Mouse (Mus musculus) lung, postnatal 0 days (tissue): ENCODE measurements at regions not wholly inside any gene's neighbourhood (a gene's known extent, or its start where the extent isn't known, plus 50 kb on each side); places are given as distances from the start of the nearest gene placed in this dataset.

ENCODE experiments used
- ATAC-seq: fragments of 200-750 bp; cut with Nextera tagmentation; 2 replicates; pipeline ENCODE4 v1.8.0; 2017; ENCODE audit warnings: moderate library complexity
- DNase-seq: peaks from one replicate; pipeline ENCODE4 v3.0.0-alpha.2; 2016; ENCODE audit warnings: low spot score
- H3K27ac ChIP-seq: fragments of 300-500 bp; sonication (generic); 2 replicates; pipeline ENCODE4 v1.5.1; 2014; ENCODE audit warnings: antibody characterized with exemption, mild to moderate bottlenecking, low read length, mixed read lengths
- H3K27me3 ChIP-seq: fragments of 300-500 bp; sonication (generic); replicated peaks from 2 replicates; pipeline ENCODE4 v1.6.1; 2014; ENCODE audit warnings: low read length, mixed read lengths; ENCODE audit not compliant: insufficient read depth
- H3K36me3 ChIP-seq: fragments of 300-500 bp; sonication (generic); 2 replicates; pipeline ENCODE4 v1.6.1; 2014; ENCODE audit warnings: low read length, mixed read lengths; ENCODE audit not compliant: insufficient read depth
- H3K4me1 ChIP-seq: fragments of 300-500 bp; sonication (generic); 2 replicates; pipeline ENCODE4 v1.6.1; 2014; ENCODE audit warnings: antibody characterized with exemption, low read depth, low read length, mixed read lengths; ENCODE audit not compliant: insufficient read depth
- H3K4me2 ChIP-seq: fragments of 300-500 bp; sonication (generic); replicated peaks from 2 replicates; pipeline ENCODE4 v1.6.1; 2014; ENCODE audit warnings: low read depth, mild to moderate bottlenecking, low read length, moderate library complexity, mixed read lengths
- H3K4me3 ChIP-seq: fragments of 300-500 bp; sonication (generic); 2 replicates; pipeline ENCODE4 v1.5.1; 2014; ENCODE audit warnings: low read depth, low read length
- H3K9ac ChIP-seq: fragments of 300-500 bp; sonication (generic); replicated peaks from 2 replicates; pipeline ENCODE4 v1.6.1; 2014; ENCODE audit warnings: low read depth, mild to moderate bottlenecking
- H3K9me3 ChIP-seq: fragments of 300-500 bp; sonication (generic); 2 replicates; pipeline ENCODE4 v1.6.1; 2016; ENCODE audit warnings: low read length, mixed read lengths
- CTCF ChIP-seq: IDR thresholded peaks from 2 replicates; pipeline ENCODE4 v1.5.1; 2016; ENCODE audit warnings: antibody characterized with exemption, mild to moderate bottlenecking
- EP300 ChIP-seq: IDR thresholded peaks from 2 replicates; pipeline ENCODE4 v1.6.1; 2016; ENCODE audit warnings: antibody characterized with exemption, mild to moderate bottlenecking, control low read depth
- WGBS: fragments of 180-500 bp; shearing (Covaris S2); extraction: QIAGEN DNeasy Blood & Tissue Kit; methylation state at CpG from one replicate; pipeline ENCODE4 v1.1.7; 2014; 5-methylcytosine and 5-hydroxymethylcytosine counted together

- 87% methylated on average over 9 of the region's 9 CpGs for WGBS
- no peak overlapping the region for H3K4me3 ChIP-seq
- no peaks in the 10 kb centered on the region for H3K36me3 ChIP-seq
- no peaks in the 10 kb centered on the region for H3K4me1 ChIP-seq
- TF ChIP-seq CTCF (no peak), EP300 (no peak)
- DNase-seq (no peak), ATAC-seq (no peak)
- no peaks in the 10 kb centered on the region for H3K27me3 ChIP-seq
- no peak overlapping the region for H3K27ac ChIP-seq
- no peak overlapping the region for H3K4me2 ChIP-seq
- H3K9ac ChIP-seq, result no peak overlapping the region
- H3K9me3 ChIP-seq, result no peaks in the 10 kb centered on the region
Observed at GRCm38 (mm10) chr3:137728689-137729088, 57.4 kb downstream of the Gm21962 start.

GRCm38 (mm10) chr3:137729421-137729820 is 58.1 kb downstream of the Gm21962 start:
- Histone ChIP-seq H3K9me3 (no peaks in the 10 kb centered on the region), H3K4me2 (no peak overlapping the region), H3K9ac (no peak overlapping the region), H3K4me1 (no peaks in the 10 kb centered on the region), H3K27me3 (no peaks in the 10 kb centered on the region), H3K36me3 (no peaks in the 10 kb centered on the region), H3K27ac (no peak overlapping the region), H3K4me3 (no peak overlapping the region)
- WGBS, result 65% methylated on average over 7 of the region's 7 CpGs
- no peak for DNase-seq
- no peak for TF ChIP-seq CTCF
- no peak for TF ChIP-seq EP300
- ATAC-seq, result no peak

- H3K4me2 ChIP-seq, result no peak overlapping the region
- no peaks in the 10 kb centered on the region for H3K4me1 ChIP-seq
- DNase-seq, result no peak
- no peaks in the 10 kb centered on the region for H3K36me3 ChIP-seq
- H3K9ac ChIP-seq, result no peak overlapping the region
- H3K9me3 ChIP-seq, result no peaks in the 10 kb centered on the region
- H3K27me3 ChIP-seq, result no peaks in the 10 kb centered on the region
- H3K27ac ChIP-seq, result no peak overlapping the region
- TF ChIP-seq CTCF (no peak), EP300 (no peak)
- WGBS, result 60% methylated on average over 12 of the region's 12 CpGs
- no peak overlapping the region for H3K4me3 ChIP-seq
- ATAC-seq, result no peak
Observed at GRCm38 (mm10) chr3:137737222-137737800, 66.0 kb downstream of the Gm21962 start.

DNA sequence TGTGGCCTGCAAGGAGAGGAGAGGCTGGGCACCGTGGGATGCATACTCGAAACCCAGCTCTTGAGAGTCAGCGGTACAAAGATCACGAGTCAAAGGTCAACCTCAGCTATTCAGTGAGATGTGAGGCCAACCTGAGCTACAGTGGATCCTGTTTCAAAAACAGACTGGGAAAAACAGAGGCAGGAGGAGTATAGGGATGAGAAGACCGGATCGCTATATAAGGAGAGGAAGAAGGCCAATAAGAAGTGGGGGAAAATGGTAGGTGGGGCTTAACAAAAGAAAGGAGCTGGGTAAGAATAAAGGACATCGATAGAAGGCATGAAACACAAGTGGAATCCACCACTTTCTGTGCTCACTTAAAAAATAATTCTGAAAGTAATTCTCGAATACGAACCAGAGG is 70.2 kb downstream of the Gm21962 start:
- Histone ChIP-seq H3K4me1 (no peaks in the 10 kb centered on the region), H3K27ac (no peak overlapping the region), H3K4me3 (no peak overlapping the region), H3K27me3 (no peaks in the 10 kb centered on the region), H3K36me3 (no peaks in the 10 kb centered on the region), H3K9ac (no peak overlapping the region), H3K9me3 (no peaks in the 10 kb centered on the region), H3K4me2 (no peak overlapping the region)
- TF ChIP-seq CTCF, result no peak
- no peak for TF ChIP-seq EP300
- WGBS, result 79% methylated on average over 9 of the region's 9 CpGs
- ATAC-seq, result no peak
- no peak for DNase-seq

DNA sequence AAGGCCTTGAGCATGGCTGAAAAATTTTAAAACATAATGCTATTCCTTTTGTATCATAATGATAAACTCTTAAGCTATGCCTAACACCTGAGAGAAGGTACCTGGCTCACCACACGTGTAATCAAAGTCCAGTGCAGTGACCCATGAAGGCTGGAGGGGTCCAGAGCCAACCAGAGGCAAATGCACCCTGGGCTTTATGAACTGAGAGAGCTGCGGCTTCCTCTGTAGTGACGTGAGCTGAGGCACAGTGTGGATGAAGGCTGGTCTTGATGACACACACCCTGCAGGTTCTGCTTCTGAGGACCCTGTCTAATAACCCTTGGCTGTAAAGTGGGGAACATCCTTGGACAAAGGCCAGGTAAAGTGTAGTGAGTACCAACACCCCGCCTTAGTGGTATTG is 70.8 kb downstream of the Gm21962 start:
- Histone ChIP-seq H3K36me3 (no peaks in the 10 kb centered on the region), H3K4me1 (no peaks in the 10 kb centered on the region), H3K27ac (no peak overlapping the region), H3K9me3 (no peaks in the 10 kb centered on the region), H3K4me2 (no peak overlapping the region), H3K27me3 (no peaks in the 10 kb centered on the region), H3K9ac (no peak overlapping the region), H3K4me3 (no peak overlapping the region)
- no peak for TF ChIP-seq CTCF
- TF ChIP-seq EP300, result no peak
- no peak for DNase-seq
- no peak for ATAC-seq
- WGBS, result 76% methylated on average over 4 of the region's 4 CpGs

DNA sequence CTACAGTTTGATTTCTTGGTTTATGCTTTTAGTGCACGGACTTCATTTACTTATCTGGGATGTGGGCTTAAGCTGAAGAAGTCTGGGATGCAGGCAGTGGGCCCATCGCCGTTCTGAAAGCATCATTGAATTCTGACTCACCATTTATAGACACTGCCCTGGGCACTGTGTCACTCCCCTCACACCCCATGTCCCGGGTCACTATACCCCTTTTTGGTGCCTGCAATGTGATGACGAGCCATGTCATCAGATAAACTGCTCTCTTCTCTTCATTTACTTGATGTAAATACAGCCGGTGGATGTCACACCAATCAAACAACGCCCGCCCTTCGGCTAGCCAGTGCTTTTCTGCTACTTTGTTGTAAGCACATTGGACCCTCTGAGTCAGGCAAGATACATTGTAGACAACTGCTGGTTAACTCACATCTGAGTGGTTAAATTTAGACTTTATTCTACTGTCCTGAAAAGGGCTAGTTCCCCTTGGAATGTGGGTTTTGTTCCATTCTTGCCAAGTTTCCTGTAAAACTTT is 80.5 kb downstream of the Gm21962 start:
- H3K27ac ChIP-seq, result no peak overlapping the region
- WGBS, result 55% methylated on average over 9 of the region's 9 CpGs
- ATAC-seq, result peak; percentile 58
- TF ChIP-seq EP300 (0 out of 2 replicates have a peak, but pooled peaks have one; percentile 42), CTCF (no peak)
- no peak overlapping the region for H3K4me3 ChIP-seq
- DNase-seq, result peak; percentile 36
- H3K9me3 ChIP-seq, result no peaks in the 10 kb centered on the region
- no peak overlapping the region for H3K9ac ChIP-seq
- H3K4me1 ChIP-seq, result no peaks in the 10 kb centered on the region; the same call in 1 of the 2 replicates
- H3K27me3 ChIP-seq, result no peaks in the 10 kb centered on the region
- no peaks in the 10 kb centered on the region for H3K36me3 ChIP-seq
- no peak overlapping the region for H3K4me2 ChIP-seq
